Mouse (Mus musculus) granulocyte monocyte progenitor cell, adult 5-6 weeks (primary cell): ENCODE data around the gene Slc16a13. TPM values are rescaled to one million over a fixed set of nuclear protein-coding genes. Genes with fewer than 3 reads are reported as not detected.

ENCODE experiments used
- ATAC-seq: replicated peaks from 2 replicates; pipeline ENCODE4 v1.8.0; 2016; ENCODE audit warnings: mild to moderate bottlenecking, moderate TSS enrichment, inconsistent platforms; ENCODE audit not compliant: poor library complexity, severe bottlenecking
- total RNA-seq, 2 experiments: library from RNA; stranded (forward) in 1 of 2; stranded (reverse) in 1 of 2; fragments of 200-712, 200-1000 nt in 1 of 2; fragments of >200 nt in 1 of 2; fragmentation: Nextera tagmentation in 1 of 2; gene quantifications; 2 replicates each; pipeline ENCODE4 v1.2.3; 2014 to 2017

The Slc16a13 gene
- total RNA-seq, 2 experiments from 2014 or later, result 7.1 to 9.8 TPM

DNA sequence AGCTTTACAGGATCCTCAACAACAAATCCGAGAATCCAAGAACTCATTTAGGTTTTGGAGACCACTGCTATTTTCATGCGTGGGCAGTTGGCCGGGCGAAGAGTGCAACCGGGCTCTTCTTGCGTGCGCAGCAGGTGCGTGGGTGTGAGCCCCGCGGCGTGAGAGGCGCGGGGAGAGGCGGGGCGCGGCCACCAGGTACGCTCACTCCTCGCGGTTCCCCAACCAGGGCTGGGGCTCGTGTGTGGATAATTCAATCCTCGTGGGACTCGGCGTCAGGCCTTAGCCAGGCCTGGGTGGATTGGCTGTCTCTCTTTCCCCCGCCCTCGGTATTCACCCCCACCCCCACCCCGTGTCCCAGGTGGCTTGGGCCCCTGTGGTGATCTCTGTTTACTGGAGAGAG is 7.1 kb downstream of the Slc16a13 start:
- no peak for ATAC-seq

DNA sequence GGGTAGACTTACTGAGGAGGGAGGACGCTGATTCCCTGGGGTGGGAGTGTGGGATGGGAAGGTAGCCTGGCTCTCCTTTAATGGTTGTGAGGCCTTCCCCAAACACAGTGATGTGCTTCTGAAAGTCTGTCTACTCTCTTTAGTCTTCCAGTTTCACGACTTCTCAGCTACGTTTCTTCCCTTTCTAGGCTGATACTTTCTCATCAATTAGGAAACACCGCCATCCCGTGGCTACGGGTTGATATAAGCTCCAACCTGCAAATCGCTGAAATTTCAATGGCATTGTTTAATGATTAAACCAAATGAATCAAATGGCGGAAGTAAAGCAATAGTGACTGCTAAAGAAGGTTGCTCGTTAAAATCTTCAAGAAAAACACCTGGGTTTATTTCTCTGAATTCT is 8.0 kb downstream of the Slc16a13 start:
- ATAC-seq, result peak; percentile 60; the same call in 1 of the 2 replicates

DNA sequence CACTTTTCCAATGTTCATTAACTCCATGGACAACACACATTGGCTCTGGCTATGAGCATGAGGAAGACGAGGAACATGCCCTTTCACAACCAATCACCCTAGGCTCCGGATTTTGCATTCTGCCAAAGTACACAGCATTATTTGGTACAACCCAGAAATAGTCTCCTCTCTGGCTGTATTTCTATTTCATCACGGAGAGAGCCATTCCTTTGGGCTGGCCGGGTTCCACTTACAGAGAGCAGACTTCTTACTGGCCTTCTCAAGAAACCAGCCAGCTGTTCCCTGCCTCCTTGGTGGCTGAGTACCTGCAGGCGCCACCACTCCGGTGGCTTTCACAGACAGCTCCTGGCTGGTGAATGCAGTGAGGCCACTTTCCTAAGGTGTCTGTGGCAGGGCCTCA is 8.4 kb downstream of the Slc16a13 start, which contains the start of gene Slc16a11:
TSS of gene Slc16a11 (plus strand) at position 330 of the 400 bp plus-strand sequence.
- ATAC-seq, result no peak

DNA sequence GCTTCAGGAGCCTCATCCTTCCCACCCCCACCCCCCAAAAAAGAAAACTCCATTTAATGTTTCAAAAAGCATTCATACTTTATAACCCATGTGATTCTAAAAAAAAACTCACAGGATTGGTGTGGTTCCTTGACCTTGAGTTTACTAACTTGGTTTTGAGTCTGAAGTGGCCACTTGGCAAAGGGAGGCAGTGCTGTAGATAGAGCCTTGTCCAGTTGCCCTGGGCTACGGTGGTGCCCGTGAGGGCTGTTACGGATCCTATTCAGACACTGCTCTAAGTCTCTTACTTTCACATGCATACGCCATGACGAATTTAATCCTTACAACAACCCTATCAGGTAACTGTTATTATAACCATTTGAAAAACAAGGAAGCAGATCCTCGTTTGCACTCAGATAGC is 8.9 kb downstream of the Slc16a13 start:
- ATAC-seq, result no peak

DNA sequence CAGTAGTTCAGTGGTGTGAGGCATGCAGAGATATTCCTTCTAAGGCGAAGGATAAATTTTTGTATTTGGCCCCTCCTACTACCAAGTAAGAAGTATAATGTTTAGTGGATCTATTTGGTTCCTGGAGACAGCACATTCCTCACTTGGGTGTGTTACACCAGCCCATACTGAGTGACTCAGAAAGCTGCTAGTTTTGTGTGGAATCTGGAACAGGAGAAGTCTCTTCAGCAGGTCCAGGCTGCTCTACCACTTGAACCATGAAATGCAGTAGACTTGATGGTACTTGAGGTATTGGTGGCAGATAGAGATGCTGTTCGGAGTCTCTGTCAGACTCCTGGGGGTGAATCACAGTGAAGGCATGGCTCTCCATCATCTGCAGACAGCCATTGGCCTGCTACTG is 10.2 kb downstream of the Slc16a13 start:
- no peak for ATAC-seq

DNA sequence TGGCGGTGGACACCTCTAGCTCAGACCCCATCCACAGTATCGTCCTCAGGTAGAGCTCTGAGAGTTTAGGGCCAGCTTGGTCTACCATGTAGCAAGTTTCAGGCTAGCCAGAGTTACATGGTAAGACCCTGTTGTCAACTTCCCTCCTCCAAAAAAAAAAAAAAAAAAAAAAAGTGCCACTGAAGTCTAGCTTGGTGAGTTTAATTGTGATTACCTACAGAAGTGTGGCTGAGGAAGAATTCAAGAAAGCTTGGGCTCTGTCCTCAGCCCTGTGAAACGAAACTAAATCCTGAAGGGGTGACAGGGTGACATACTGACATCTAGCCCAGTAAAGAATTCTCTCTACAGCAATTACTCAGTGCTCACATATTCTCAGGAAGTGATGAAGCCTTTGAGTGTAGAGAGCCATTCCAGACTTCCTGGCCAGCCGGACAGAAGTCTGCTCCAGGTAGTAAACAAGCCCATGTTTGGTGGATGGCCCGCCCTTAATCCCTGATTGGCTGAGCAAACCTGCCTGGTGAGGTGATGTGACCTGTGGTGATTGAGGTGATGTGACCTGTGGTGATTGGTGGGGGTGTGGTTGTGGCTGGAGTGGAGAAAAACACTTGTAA is 12.0 kb downstream of the Slc16a13 start:
- no peak for ATAC-seq

DNA sequence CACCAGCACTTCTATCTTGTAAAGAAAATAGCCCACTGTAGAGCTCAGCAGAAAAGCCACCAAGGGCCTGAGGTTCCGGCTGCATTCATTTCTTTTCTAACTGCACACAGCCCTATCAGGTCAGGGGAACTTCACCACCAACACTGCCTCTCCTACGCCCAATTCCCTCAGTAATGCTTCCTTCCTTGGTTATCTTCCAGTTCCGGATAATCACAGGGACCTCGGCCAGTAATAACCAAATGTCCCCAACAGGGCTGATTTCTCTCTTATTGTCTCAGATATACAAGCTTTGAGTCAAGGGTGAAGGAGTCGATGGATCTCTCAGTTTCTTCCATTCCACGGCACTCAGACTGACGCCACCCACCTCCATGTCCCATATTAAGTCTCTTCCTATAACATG is 13.6 kb downstream of the Slc16a13 start:
- ATAC-seq, result no peak

DNA sequence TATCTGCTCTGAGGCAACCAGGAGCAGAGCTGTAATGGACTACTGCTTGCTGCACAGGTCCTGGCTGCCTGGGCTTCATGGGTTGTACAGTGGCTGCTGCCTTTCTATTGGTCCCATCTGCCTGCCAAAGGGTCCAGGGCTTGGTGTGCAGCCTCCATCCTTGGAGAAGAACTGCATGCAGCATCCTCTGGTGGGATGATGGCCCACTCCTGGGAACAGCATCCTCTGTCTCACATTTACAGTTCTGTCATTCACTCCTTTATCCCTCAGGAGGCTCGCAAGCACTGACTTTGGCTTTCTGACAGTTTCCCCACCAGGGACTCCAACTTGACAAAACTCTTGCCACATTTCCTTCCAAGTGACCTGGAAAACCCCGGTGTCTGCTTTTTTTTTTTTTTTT is 14.1 kb downstream of the Slc16a13 start:
- 0 out of 2 replicates have a peak, but pooled peaks have one; percentile 27 for ATAC-seq

DNA sequence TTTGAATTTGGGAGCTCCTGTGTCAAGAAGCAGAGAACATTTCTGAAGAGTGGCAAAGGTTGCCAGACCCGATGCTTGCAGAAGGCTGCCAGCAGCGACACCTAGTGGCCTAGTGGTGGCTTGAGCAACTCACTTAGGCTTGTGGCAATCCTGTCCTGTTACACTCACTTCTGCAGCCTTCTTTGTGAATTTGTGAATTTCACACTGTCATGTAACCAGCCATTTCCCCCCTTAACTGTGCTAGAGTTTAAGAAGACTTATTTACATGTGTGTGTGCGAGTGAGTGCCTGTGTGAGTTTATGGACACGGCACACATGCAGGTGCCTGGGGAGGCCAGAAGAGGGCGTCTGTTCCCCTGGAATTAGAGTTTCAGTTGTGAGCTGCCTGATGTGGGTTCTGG is 19.2 kb downstream of the Slc16a13 start:
- ATAC-seq, result peak; percentile 57

DNA sequence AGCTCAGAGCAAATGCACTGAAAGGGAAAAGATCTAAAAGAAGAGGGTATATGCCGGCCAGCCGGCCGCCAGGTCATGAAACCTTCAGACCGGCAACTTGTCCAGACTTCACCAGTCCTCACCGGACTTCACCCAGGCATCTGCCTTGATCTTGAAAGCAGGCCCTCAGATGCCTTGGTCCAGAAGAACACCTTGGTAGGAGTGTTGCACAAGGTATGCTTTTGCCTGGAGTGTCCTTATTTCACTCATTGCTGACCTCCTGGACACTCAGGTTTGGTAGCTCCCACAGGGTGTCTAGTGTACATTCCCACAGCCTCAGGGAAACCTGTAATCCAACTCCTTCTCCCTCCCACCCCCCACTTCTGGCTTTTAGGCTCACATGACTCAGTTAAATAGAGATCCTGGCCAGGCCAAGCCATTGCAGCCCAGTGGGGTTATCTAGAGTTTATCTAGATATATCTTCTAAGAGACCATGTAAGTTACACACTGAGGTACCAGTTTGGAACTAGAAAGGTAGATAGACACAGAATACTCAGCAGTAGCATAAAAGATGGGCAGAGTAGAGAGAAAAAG is 20.7 kb downstream of the Slc16a13 start:
- no peak for ATAC-seq

DNA sequence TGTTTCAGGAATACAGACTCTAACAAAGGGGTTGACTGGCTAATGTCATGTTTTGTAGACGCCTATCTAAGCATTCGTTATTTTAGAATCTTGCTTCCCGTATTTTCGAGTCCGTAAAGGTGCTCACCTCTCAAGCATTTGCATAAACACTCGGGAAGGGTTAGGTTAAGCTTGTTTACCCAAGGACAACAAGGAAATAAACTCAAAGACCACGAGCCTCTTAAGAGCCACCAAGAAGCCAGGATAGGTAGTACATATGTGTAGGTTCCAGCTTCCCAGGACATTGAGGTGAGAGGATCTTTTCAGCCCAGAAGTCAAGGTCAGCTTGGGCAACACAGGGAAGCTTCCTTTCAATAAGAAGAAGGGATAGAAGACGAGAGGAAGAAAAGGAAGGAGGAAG is 21.8 kb downstream of the Slc16a13 start:
- ATAC-seq, result no peak

DNA sequence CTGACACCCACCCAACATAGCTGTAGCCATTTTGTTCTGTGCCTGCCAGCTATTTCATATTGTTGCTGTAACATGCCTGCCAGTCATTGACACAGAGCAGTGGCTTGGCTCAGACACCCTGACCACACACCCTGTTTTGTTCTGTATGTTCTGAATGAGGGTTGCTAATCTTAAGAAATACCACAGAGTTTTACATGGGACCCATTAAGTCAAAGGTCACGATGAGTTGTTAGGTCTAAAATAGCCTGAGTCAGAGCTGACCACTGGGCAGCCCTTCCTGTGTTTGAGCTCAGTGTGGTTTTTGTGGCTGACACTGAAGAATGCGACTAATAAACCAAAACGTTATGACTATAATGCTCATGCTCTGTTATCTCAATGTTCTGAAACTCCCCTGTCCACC is 22.5 kb downstream of the Slc16a13 start:
- peak; percentile 35 for ATAC-seq

DNA sequence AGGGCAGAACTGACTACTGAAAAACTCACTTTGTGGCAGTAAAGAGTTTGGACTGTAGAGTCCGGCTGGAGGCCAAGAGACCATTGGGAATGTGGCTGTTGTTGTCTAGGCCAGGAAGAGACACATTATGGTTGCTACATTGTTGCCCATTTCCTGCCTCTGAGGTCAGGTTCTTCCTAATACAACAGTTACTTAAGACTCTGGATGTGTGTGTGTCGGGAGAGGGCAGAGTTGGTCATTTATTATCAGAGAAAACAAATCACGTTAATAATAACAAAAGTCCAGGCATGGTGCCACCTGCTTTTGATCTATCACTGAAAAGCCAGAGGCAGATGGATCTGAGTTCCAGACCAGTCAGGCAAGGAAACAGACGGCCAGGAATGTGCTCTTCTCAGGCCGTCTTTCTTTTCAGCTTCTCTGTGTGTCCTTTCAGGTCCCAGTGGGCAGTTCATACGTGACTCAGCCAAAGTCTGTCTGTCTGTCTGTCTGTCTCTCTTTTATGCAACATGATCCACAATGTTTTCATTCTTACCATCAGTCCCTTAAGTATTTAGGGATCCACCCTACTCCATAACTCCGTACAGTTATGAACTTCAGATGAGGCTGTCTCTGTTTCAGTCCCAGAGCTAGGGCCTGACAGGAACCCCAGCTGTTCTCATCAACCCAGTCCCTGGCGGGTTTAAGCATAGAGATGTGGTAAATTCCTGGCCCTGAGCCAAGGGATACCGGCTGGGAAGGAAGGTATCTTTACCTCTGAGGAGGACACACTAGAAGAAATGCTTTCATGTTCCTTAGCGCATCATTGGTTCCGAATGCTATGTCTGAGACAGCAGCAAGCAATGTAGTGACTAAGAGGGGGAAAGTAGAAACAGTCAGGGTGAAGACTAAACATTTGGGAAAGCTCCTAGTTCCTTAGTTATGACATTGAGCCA is 27.2 kb downstream of the Slc16a13 start:
- ATAC-seq, result no peak

DNA sequence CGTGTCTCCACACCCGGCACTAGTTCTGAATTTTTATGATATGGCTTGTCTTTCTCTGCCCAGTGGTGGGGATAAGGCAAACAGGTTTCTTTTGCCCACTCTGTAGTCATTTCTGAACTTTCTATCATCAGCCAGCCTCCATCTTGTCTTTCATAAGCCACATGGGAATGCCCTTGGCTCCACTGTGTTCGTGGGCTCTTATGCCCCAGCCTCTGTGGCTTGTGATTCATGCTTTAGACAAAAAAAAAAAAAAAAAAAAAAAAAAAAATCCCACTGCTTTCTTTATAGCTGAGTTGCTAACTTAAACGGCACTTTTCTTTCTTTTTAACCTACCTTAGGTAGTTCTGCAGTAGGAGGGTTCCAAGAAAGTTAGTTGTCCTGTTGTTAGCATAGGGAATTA is 28.7 kb downstream of the Slc16a13 start:
- no peak for ATAC-seq

DNA sequence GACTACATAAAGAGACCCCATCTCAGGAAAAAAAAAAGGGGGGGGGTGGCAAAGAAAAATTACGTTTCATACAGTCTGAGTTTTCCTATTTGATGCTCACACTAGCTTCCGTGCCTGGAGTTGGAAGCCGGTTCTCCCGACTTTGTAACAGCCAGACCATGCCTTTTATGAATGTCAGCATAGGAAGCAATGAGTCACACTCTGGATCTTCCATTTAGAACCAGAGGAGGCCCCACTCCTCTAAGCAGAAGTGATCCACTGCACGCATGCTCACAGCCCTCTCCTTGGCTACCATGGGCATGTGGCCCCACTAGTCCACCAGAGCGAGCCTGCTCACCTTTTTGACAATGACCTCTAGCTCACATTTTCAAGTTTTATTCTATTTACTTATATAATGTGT is 29.7 kb downstream of the Slc16a13 start:
- ATAC-seq, result no peak

DNA sequence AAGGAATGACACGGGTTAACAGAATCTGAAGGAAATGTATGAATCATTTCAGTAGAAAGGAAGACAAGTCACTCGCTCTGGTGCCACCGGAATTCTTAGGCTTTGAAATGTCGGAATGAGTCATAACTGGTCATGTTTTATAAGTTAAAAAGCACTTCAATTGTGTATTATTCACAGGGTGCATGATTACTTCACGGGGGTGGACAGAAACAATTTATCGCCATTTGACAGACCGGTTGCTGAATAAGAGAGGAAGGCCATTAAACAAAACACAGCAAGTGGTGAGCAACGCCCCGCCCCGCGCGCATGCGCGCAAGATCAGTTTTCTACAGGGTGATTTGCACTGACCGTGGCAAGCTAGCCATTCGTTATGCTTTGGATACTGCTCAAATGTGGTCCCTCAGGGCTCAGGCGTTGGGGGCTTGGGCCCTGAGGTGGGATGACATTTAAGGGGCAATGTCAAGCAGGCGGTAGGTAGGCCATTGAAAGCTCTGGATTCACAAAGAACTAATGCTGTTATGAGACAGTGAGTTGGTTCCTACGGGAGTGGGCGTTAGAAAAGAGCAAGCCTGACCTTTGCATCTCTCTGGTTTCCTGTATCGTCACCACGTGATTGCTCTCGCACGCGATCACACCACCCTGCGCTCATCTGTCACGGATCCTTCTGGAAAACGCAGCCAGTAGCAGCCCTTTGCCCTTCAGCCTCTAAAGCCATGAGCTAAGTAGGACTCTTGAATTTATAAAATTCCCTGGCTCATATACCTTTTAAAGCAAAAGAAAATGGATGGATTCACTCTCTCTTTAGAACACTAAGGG is 31.3 kb downstream of the Slc16a13 start:
- ATAC-seq, result no peak

DNA sequence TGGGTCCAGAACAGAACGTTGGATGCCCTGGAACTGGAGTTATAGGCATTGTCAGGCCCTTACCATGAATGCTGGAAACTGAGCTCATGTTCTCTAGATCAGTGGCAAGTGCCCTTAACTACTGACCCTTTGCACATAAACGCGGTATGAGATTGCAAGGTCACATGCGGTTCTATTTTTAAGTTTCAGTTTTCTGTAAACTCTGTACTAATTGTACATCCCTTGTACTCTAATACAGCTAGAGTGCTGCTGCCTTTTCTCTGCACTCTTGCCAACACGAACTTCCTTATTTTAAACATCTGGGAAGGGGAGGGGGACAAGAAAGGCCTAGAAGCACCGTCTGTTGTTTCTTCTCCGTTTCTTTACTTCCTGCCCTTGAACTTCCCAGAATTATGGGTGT is 35.7 kb downstream of the Slc16a13 start:
- ATAC-seq, result peak; percentile 69

DNA sequence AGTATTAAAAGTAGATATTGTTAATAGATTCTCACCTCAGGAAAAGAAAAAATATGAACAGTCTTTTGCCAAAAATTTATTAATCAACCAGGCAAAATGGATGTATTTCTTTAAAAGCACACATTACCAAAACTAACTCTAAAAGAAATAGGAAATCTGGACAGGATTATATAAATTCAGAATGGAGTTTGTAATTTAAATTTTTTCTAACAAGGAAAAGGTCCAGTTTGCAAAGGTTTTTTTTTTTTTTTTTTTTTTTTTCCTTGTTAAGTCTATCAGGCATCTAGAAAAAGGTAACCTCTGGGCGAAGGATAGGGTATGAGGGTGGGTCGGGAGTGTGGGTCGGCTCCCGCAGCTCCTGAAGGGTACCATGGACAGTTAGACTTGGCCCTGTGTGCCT is 40.4 kb downstream of the Slc16a13 start:
- ATAC-seq, result no peak

DNA sequence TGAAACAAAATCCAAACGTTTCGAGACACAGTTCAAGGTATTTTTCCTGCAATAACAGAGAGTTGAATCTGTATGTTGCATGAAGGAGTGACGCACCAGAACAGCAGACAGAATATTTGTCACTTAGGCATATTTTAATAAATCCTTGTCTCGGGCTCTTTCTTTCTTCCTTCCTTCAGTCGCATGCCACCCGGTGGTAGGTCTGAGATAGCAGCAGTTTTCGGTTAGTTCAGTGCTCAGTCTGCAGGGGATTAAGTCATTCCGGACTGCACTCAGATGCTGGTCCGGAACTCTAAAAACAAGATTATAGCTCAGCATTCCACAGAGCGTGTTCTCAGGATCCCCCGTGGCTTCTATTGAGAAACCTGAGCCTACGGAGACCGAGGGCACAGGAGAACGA is 41.5 kb downstream of the Slc16a13 start:
- 0 out of 2 replicates have a peak, but pooled peaks have one; percentile 35 for ATAC-seq

DNA sequence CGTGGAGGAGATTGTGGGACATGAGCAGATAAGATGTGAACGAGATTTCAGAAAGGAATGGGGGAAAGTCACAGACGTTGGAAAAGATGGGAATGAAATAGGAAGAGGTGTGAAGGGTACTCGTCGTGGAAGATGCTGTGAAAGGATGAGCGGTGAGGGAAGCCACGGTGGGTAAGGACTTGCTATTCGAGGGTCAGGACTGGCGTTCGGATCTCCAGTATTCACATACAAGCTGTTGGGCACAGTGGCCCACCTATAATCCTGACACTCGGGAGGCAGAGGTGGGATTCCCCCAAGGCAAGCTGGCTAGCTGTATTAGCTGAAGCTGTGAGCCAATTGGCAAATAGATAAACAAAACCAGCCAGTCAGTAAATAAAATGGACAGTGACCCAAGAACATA is 42.1 kb downstream of the Slc16a13 start:
- ATAC-seq, result no peak
